Mouse (Mus musculus): ENCODE measurements around the gene Fgf23.

DNA sequence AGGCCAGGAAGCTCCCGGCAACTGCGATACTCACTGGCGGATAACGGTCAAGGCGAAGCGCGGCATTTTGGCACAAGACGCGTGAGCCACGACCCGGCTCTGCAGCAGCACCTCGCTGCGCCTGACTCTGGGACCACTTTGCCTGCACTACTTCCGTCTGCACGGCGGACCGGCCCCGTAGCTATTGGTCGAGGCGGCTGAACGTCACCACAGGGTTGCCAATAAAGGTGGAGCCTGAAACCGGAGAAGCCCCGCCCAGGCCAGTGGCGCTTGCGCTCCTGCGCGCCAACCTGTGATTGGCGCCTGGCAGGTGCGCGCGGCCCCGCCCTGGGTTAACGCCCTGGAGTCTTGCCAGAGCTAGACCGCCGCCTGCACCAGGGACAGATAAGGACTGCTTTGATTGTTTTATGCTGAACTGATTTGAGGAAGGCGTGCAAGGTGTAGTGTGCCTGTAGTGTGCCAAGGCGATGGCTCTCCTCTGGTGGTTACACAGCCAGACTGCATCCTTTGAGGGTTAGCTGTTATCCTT is 36.8 kb downstream of the Fgf23 start, which contains the start of gene Tigar:
- TF ChIP-seq CTCF (IDR thresholded peaks at IDR 0.05; ENCODE audit: low read depth, low read length) (no peak), POLR2A (IDR thresholded peaks at IDR 0.05; ENCODE audit: borderline replicate concordance, low read depth, low read length) (peak; percentile 49; the same call in 1 of the 2 replicates)
